Mouse (Mus musculus) MEL (cell line): ENCODE measurements at regions not wholly inside any gene's neighbourhood (a gene's known extent, or its start where the extent isn't known, plus 50 kb on each side); places are given as distances from the start of the nearest gene placed in this dataset.

Source experiments
- CTCF ChIP-seq, 3 experiments: IDR thresholded peaks in 2 of 3; conservative IDR thresholded peaks in 1 of 3; 2 replicates each; pipeline ENCODE4 v1.5.1; 2011 to 2012; ENCODE audit warnings: low read length in 3 of 3, low read depth in 2 of 3, mild to moderate bottlenecking in 2 of 3, improper control_type of control experiment in 1 of 3, inconsistent platforms in 1 of 3, mixed read lengths in 1 of 3, moderate library complexity in 1 of 3; ENCODE audit not compliant: control insufficient read depth in 1 of 3, insufficient read depth in 1 of 3, poor library complexity in 1 of 3, severe bottlenecking in 1 of 3
- MAFK ChIP-seq: IDR thresholded peaks from 2 replicates; pipeline ENCODE4 v1.6.1; 2011; ENCODE audit warnings: low read depth, mild to moderate bottlenecking, low read length, improper control_type of control experiment, borderline replicate concordance
- POLR2A ChIP-seq, 2 experiments: IDR thresholded peaks; 2 replicates each; pipeline ENCODE4 v1.6.1; 2011 to 2012; ENCODE audit warnings: low read length in 2 of 2, mild to moderate bottlenecking in 2 of 2, control low read depth in 1 of 2, improper control_type of control experiment in 1 of 2, low read depth in 1 of 2, moderate library complexity in 1 of 2; ENCODE audit not compliant: control insufficient read depth in 1 of 2, insufficient read depth in 1 of 2, poor library complexity in 1 of 2
- SIN3A ChIP-seq: IDR thresholded peaks from 2 replicates; pipeline ENCODE4 v1.6.1; 2012; ENCODE audit warnings: low read length, improper control_type of control experiment, inconsistent platforms
- SMC3 ChIP-seq: IDR thresholded peaks from 2 replicates; pipeline ENCODE4 v1.6.1; 2011; ENCODE audit warnings: low read depth, low read length, improper control_type of control experiment
- TAL1 ChIP-seq: IDR thresholded peaks from 2 replicates; pipeline ENCODE4 v1.6.1; 2012; ENCODE audit warnings: mild to moderate bottlenecking, inconsistent platforms, low read length, moderate library complexity, mixed read lengths

DNA sequence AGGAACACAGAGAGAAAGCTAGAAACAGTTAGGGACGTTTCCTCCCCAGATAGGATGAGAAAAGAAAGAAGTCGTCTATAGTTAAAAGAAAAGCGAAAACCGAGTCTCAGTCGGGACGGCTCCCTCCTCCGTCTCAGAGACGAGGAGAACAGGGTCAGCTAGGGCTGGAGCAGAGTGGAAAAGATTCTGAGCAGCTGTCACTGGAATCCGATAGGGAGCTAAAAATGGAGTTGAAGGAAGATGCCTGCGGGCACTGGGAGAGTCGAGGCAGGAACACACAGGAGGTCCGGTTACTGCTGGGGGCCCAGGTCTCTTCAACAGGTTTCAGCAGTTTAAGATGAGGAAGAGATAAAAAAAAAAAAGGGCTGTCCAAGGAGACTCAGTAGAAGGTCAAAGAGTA, 99.9 kb upstream of the Rreb1 start:
- no peak for TF ChIP-seq POLR2A (IDR thresholded peaks at IDR 0.05; ENCODE audit: control insufficient read depth in 1 of 2, insufficient read depth in 1 of 2, low read depth in 1 of 2, low read length in 2 of 2, poor library complexity in 1 of 2)
- no peak for TF ChIP-seq TAL1
- no peak for TF ChIP-seq MAFK
- no peak for TF ChIP-seq SMC3
- no peak for TF ChIP-seq SIN3A
- TF ChIP-seq CTCF (IDR thresholded peaks at IDR 0.05 in 2 of 3, conservative IDR thresholded peaks at IDR 0.05 in 1 of 3; ENCODE audit: control insufficient read depth in 1 of 3, insufficient read depth in 1 of 3, low read depth in 2 of 3, low read length in 3 of 3, poor library complexity in 1 of 3, severe bottlenecking in 1 of 3), result no peak
